Mouse (Mus musculus) urinary bladder, postnatal 4 days (tissue): ENCODE measurements around the gene Pkdcc.

Experiments used
- DNase-seq, 2 experiments: peaks; one replicate each; pipeline ENCODE4 v3.0.0; 2021 to 2022; ENCODE audit warnings: low spot score in 2 of 2

Gene Pkdcc

DNA sequence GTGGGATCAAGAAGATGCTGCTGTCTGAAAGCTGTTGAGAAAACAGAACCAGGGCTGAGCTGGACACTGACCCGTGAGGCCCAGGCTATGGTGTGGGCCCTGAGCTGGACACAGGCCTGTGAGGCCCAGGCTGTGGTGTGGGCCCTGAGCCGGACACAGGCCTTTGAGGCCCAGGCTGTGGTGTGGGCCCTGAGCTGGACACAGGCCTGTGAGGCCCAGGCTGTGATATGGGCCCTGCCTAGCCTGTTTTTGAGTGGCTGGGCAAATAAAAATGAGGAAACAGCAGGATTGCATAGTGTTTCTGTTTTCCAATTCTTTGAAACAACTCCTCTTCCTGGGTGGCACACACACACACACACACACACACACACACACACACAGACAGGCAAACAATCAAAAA, 2.7 kb upstream of the Pkdcc start:
- no peak for DNase-seq

DNA sequence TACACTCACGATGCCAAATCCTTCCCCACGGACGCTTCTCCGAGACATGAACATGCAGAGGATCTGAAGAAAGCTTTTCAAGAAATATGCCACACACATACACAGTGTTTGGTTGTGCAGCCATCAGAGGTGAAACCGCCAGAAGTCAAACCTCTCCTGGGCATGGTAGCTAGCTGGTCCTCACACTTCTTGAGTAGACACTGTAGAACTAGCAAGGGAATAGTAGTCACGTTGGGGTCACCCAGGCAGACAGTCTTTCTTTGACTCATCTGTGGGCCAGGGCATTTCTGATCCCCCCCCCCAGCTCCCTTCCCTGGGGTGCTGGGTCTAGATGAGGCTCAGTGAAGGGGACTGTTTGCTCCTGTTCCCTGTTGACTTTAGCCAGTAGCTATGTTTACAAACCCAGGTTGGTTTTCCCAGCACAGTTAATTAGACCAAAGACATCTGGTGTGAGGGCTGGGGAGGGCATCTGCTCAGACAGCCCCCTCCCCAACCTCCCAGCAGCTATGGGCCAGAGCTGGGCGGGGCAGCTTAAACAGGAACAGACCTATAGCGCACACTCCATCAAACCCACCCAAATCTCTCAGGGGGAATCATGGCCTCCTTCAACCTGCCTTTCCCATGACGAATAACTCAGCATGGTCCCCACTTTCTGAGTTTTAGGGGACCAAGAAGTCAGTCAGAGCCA, 1.7 kb upstream of the Pkdcc start:
- no peak for DNase-seq

DNA sequence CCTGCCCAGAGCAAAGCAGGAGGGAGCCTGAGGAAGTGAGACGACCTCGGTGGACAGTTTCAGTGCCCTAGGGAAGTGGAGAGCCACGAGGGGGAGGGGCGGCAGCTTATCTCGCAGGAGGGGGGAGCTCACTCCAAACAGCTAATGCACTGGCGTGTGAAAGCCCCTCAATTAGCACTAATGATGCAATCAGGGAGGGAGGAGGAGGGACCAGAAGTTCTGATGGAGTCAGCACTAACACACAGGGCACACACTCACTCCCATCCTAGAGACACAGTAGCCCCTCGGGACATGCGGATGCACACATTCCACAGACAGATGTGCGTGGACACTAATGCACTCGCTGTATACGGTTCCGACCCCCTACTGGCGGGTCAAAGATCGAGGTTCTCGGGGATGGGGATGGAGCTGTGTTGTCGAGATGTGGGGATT, 915 bp upstream of the Pkdcc start:
- peak in 1 of 2 experiments; percentile 53 for DNase-seq

DNA sequence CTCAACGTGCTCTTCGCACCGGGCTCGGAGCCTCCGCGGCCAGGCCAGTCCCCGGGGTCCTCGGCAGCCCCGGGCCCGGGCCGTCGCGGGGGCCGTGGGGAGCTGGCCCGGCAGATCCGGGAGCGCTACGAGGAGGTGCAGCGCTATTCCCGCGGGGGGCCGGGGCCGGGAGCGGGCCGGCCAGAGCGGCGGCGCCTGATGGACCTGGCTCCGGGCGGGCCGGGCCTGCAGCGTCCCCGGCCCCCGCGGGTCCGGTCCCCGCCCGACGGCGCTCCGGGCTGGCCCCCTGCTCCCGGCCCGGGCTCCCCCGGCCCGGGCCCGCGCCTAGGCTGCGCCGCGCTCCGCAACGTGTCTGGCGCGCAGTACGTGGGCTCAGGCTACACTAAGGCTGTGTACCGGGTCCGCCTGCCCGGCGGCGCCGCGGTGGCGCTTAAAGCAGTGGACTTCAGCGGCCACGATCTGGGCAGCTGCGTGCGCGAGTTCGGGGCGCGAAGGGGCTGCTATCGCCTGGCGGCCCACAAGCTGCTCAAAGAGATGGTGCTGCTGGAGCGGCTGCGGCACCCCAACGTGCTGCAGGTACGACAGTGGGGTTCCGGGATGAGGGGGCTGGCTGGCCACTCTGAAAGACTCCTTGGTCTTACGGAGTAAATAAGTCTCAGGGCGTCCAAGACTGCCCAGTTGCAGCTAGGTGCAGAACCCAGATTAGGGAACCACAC, 595 bp downstream of the Pkdcc start:
- DNase-seq = no peak

DNA sequence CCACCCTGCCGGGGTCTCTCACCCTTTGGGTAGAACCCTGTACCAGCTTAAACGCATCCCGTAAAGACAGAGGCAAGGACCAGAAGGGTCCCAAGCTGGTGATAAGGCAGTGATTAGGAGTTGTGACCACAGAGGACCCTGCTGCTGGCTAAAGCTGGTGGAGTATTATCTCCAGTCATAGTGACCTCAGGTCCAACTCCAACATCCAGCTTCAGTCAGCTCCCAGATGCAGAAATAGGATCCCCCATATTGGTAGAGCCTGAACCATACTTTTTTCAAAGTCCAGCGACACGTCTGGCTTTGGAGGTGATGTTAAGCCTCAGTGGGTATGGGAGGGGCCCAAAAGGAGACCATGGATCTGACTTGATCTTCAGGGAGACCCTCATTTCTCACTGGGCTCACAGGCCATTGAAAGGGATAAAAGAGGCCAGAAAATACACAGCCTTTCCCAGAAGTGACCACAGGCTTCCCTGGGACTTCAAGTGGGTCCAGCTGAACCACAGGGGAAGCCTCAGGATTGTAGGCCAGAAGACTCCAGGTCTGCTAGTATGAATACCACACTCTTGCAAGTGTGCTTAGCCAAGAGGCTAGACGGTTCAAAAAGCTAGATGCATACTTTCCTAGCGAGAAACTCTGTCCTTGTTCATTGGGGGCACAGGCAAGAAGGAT, 1.3 kb downstream of the Pkdcc start:
- DNase-seq = no peak

DNA sequence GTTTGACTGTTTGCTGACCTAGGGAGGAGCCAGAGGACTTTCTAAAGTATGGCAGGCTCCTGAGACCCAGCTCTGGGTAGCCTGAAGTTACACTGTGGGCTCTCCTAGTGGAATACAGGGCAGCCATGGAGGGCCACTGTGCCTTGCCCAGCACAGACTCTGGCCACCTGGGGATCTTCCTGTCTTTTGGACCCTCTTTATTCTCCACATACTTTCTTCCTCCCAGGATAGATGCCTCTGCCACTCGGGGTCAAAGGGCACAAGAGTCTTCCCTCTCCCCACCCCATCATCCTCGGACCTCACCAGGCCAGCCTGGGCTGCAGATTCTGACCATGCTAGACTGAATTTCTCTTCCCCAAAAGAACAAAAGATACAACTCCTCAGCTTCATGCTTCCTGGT, 3.1 kb downstream of the Pkdcc start:
- no peak for DNase-seq

DNA sequence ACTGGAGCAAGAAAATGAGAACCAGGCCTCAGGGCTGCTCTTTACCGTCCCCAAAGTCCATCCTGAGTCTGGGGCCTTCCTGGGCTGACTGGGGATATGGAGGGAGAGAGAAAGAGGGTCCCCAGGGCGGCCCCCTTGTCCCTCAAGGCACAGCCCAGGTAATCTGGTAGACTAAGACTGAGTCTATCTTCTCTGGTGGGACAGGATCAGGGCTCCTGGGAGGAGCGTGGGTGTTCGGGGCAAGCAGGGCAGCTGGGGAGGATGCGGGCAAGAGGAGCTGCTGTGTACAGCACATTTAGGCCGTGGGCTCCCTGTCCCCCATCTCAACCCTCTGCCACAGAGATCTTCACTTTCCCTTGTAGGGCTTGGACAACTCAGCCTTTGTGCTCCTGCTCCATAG, 3.6 kb downstream of the Pkdcc start:
- no peak for DNase-seq

DNA sequence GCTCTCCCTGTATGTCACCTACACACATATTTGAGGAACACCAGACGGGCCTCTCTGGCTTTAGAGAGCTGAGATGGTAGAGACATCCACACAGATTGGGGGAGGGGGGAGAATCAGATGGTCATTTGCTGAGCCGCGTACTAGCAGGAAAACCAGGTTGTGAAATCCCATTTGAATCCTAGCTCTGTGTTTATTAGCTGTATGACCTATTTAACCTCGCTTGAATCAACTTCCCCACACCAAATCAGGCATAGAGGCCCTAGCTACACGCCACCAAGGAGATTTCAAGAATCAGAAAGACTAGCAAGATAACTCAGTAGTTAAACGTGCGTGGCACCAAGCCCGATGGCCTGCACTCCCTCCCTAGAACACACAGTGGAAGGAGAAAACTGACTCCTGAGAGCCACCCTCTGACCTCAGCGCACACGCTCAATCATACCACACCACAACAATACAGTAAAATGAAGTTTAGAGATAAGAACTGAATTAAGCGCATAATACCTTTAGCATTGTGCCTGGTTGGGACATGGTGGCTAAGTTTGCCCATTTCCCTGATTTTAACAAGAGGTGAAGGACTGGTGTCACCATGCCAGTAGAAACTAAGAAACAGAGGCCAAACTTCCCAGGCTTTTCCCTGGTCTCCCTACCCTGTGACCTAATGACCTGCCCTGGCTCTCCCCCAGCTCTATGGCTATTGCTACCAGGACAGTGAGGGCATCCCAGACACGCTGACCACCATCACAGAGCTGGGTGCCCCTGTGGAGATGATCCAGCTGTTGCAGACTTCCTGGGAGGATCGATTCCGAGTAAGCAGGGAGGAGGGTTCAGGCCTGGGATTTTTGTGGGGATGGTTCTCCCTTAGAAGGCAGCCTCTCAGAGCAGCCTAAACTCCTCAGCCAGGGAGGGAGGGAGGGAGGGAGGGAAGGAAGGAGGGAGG, 4.5 kb downstream of the Pkdcc start:
- DNase-seq = no peak

DNA sequence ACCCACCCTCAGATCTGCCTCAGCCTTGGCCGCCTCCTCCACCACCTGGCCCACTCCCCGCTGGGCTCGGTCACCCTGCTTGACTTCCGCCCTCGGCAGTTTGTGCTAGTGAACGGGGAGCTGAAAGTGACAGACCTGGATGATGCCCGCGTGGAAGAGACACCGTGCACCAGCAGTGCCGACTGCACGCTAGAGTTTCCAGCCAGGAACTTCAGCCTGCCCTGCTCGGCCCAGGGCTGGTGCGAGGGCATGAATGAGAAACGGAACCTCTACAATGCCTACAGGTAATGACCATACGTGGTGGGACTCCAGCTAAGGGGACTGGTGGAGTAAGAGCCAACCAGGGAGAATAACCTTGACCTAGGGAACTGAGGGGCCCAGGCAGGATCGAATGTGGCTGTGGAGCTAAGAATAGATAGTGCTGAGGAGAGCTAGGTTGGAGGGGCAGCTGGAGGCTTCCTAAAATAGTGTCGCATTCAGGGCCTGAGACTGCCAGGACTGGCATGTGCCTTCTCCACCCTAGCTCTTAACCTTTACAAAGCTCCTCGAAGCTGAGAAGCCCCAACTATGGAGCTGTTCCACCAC, 6.0 kb downstream of the Pkdcc start:
- no peak for DNase-seq

DNA sequence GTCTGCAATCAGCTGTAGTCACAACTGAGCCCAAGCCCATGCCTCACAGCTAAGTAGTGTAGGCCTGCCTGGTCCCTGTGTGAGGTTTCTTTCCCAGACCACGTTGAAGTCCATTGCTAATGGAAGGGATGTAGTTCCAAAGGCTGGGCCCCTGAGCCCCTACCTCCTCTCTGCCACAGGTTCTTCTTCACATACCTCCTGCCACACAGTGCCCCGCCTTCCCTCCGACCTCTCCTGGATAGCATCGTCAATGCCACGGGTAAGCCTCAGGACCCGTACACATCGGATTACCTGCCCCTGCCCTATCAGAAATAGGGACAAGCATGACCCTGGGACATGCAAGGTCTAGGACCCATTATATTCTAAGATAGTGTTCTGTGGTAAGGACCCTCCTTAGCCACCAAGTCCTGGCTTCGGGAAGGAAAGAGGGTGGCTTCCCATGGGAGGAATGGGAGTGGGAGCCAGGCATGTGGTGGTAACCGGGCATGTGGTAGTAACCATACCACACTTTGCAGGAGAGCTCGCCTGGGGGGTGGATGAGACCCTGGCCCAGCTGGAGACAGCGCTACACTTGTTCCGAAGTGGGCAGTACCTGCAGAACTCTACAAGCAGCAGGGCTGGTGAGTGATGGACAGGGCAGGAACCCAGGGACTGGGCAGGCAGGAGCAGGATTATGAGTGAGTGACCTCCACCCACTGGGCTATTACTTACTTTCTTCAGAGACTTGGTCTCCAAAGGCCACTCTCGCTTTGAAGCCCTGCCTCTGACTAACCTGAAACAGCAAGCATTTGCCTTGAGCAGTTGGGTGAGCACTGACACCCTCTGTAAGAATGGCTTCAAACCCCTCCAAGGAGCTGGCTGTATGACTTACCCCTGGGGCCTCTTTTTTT, 6.8 kb downstream of the Pkdcc start:
- no peak for DNase-seq

DNA sequence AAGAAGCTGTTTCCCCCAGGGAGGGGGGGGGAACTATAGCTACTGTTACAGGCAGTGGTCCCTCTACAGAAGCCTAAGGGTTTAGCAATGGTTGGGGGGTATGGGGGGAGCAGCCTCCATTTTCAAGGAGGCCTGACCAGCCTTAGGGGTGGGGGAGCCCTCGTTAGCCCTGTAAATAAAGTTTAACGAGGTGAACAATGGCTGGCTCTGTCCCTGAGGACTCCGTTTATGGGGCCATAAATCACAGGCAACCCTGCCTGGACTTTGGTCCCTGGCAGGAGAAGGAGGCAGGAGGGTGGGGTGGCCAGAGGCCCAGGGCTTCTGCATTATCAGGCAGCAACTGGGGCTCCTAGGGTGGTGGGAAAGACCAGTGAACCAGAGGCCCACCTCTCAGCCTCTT, 7.6 kb downstream of the Pkdcc start:
- DNase-seq = no peak

DNA sequence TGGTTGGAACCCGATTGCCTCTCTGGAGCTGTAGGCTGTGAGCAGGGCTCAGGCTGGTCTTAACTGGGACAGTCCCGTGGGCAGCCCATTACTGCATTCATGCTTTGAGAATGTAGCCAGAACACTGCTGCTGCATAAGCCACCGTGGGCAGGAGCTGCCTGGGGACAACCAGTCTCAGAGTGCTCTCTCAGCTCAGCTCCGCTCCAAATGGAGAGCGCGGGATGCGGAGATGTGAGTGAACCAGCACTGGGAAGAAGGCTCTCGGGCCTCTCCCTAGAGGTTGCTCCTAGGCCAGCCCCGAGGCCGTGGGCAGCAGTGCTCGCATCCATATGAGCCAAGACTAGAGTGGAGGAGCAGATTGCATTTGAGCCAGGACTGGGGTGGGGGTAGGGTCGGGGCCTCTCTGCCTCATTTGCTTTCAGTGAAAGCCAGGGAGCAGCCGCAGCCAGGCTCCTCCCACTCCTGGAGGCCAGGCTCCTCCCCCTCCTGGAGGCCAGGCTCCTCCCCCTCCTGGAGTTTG, 9.4 kb downstream of the Pkdcc start:
- no peak for DNase-seq

DNA sequence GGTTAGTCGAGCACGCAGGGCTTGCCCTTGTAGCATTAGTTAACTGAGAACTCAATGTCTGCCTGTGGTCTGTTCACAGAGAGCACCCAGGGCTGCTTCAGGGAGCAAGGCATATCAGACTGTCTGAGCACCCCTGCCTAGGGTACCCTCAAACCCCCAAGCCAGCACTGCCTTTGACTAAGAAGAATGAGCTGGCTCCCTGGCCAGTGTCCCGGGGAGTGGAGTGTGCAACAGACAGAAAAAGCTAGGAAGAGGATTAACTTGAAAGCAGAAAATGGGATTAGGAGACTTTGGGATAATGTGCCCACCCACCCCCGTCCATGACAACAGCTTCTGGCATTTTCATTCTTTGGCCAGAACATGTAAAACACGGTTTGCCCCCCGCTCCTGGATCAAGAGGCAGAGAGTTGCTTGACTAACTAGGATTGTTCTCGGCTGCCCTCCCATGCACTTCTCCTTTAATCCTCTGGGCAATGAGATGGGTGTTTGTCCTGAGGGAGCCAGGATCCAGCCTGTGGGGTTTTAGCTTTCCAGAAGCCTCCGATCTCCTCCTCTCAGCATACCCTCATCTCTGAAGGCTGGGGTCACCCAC, 11.4 kb downstream of the Pkdcc start:
- DNase-seq = no peak

DNA sequence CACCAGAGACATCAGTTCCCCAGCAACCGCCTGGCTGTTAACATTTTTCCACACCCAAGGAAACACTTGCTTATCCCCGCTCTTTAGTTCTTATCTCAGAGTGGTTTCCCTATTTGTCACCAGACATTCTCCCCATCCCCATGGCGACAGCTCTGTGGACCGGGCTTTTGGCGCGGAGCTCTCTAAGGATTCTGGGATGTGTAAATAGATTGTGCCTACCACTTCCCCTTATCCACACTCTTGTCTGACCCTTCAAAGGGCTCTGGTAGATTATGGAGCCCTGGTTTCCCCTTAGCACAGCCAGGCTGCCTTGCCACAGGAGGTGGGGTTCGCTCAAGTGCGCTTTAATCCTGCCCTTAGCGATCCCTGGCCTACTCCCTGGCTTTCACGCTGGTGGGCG, 16.3 kb downstream of the Pkdcc start:
- DNase-seq = no peak

DNA sequence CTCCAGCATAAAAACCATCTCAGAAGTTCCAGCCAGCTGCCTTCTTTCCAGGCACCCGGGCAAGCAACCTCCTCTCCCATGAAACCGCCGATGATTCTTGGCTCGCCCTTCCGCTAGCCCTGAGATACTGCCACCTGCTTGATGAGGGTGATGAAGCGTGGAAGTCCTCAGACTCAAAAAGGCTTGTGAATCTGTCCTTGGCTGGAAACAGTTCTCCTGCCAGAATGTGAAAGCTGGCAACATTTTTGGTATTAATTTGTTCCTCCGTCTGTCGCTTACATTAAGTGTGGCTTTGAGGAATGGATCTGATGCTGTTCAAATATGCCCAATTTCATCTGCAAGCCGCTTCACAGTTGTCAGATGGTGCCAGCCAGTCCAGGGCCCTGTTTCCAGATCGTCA, 20.1 kb downstream of the Pkdcc start:
- DNase-seq = no peak

DNA sequence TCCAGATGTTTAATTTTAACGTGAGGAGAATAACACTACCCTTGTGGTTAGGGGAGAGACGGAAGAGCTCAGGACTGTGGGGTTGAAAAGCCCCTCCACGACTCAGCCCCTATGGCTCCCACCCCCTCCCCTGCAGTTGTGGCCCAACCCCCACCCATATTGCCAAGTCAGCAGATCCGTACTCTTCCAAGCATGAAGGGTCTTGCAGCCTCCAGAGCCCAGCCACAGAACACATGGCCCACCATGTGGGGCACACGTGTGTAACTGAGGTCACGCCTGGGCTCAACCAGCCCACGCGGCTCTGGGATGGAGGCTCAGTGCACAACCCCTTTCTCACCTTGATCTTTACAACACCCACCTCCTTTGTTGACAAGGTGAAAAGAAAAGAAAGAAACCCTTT, 21.1 kb downstream of the Pkdcc start:
- DNase-seq = no peak

DNA sequence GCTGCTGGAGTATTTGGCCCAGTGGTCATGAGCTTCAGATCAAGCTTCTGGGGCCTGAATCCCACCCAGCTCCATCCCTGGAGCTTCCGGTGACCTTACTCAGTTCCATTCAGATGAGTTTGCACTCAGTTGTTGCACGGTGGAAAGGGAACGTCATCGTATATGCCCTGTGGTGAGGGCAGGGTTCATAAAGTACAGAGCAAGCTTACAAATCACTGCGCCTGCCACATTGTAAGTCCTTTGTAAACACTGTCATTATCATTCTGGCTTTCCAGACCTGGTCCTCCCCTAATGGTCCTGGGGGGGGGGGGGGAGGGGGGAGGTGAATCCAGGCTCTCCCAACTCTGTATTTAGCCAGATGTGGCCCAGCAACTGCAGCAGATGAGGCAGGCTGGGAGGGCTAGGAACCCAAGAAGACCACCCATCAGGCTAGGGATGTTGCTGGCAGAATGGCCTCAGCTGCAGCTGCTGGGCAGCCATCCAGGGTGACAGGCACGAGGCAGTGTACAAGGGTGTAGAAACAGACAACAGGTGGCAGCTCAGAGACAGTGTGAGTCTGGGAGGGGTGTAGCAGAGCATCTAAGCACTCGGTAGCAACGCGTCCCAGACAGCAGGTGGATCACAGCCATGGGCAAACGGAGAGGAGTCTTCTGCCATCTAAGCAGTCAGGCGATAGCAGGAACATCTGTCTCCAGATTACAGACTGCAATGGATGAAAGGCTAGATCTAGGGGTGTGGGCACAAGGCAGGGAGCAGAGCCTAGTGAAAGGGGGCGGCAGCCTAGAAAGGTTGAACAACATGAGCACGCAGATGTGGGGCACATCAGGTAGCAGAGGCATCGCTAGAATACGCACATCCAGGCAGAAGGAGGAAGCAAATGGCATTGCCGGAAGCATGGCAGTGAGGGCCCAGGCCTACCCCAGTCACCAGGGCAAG, 23.3 kb downstream of the Pkdcc start:
- peak in 1 of 2 experiments; percentile 51 for DNase-seq

DNA sequence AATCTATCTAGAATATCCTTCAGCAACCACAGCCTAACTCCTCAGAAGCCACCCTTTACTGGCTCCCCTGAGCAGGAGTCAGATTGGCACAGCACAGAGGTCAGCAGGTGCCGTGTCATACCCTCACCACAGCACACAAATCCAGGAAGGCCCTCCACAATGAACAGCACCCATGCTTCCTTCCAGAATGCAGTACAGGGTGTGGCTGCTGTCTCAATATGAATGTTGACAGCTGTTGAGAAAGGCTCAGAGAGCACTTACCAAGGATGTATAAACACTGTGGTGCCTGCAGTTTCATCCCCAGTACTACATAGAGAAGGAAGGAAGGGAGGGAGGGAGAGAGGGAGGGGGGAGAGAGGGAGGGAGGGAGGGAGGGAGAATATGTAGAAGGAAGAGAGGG, 29.4 kb downstream of the Pkdcc start:
- no peak for DNase-seq

DNA sequence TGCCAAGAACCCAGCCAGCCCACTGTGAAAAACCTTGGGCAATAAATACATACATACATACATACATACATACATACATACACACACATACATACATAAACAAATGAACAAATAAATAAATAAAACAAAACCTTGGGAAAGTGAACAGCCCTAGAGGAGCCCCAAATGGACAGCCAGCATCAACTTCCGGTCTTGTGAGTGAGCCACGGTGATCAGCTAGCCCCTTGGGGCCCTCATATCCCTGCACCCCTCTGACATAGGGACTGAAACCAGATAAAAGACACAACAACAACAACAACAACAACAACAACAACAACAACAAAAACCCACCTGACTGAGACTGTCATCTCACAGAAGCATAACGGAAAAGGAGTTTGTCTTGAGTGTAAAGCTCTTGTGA, 30.4 kb downstream of the Pkdcc start:
- DNase-seq = no peak
